In the genomic region with DNA sequence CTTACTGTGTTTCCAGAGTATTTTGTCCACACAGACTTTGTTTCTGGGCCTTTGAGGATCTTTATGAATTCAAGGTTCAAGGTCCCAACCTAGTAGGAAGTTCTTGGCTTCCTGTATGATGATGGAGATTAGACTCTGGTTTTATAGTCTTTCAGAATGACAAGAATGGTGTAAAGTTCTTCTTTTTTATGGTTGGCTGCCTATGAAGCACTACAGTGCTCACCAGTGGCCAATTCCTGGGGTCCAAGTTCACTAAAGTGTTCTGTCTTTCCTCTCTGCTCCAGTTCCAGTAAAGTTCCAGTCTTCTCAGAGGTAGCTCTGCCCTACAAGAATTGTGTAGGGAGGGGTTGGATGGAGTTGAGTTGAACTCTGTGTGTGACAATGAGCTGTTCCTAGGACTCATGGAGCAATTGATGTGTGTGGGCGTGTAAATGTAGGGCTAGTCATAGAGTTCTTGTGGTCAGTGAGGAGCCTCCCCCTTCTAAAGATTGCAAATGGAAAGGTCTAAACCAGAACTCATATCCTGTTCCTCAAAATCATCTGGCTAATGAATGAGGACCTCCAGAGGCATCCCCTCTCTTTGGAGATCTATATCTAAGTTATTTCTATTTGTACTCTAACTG, we compare ENCODE assay signal across 16 mouse cellular contexts. TPM values are rescaled to one million over a fixed set of nuclear protein-coding genes. Genes with fewer than 3 reads are reported as not detected.
DNase-seq lines count a peak whose midpoint lies in the region; ATAC-seq and TF ChIP-seq lines count a peak whose summit lies in the region.
"Had no signal": no experiment of that assay in that cellular context is flagged by ENCODE, and none has a peak within 500 bp of the region (broad histone marks: within the 10 kb centered on the region; RNA-seq: fewer than 3 reads in every experiment).

A gene (minus strand): TSS at position 403 of the 623 bp plus-strand sequence.

- intact Hi-C loops in heart, postnatal 25 days (cut with DNase I), result no loop called here

- no peaks in the 10 kb centered on the region for H3K4me1 ChIP-seq in kidney, embryonic 16.5 days (ENCODE audit: insufficient read depth, low read length)
- H3K4me1 ChIP-seq in bone marrow, adult 2 months (ENCODE audit: control insufficient read depth, insufficient read depth, low read length), result no peaks in the 10 kb centered on the region; the same call in 1 of the 2 replicates
- H3K4me1 ChIP-seq in liver, postnatal 0 days (ENCODE audit: insufficient read depth), result no peaks in the 10 kb centered on the region
- H3K4me1 ChIP-seq: embryonic facial prominence, embryonic 15.5 days; heart, embryonic 12.5 days; hindbrain, embryonic 13.5 days; limb, embryonic 12.5 days; midbrain, embryonic 12.5 days; neural tube, embryonic 12.5 days had no signal

- 0 out of 2 replicates have a peak, but pooled peaks have one; percentile 10 for TF ChIP-seq EP300 in liver, postnatal 0 days (IDR thresholded peaks at IDR 0.05; ENCODE audit: low read depth)

- peak; percentile 23 to 26 for DNase-seq in kidney, postnatal 36 days
- no peak for DNase-seq in liver, postnatal 0 days
- no peak for DNase-seq in heart, adult 11 months
- DNase-seq in cerebellum, adult 9-10 months, result no peak
- no peak for DNase-seq in heart, postnatal 25 days (ENCODE audit: low spot score)
- DNase-seq: cerebellum, postnatal 14 days; right cerebral cortex, postnatal 25 days had no signal

- TF ChIP-seq CTCF in bone marrow, adult 2 months (IDR thresholded peaks at IDR 0.05; ENCODE audit: control insufficient read depth, insufficient read depth, low read length), result no peak
- no peak for TF ChIP-seq CTCF in liver, postnatal 0 days (IDR thresholded peaks at IDR 0.05; ENCODE audit: low read depth)

- ATAC-seq in kidney, embryonic 16.5 days (ENCODE audit: low FRiP score, low TSS enrichment), result no peak
- ATAC-seq in liver, postnatal 0 days, result peak; percentile 52
- peak; percentile 90 for ATAC-seq in neutrophil, adult 5-6 weeks (ENCODE audit: extremely low read depth, insufficient number of reproducible peaks, low FRiP score, poor library complexity, severe bottlenecking)

- no peaks in the 10 kb centered on the region for H3K27me3 ChIP-seq in kidney, embryonic 16.5 days (ENCODE audit: insufficient read depth, low read length)
- no peaks in the 10 kb centered on the region for H3K27me3 ChIP-seq in liver, postnatal 0 days (ENCODE audit: insufficient read depth, low read length)
- H3K27me3 ChIP-seq: embryonic facial prominence, embryonic 15.5 days; heart, embryonic 12.5 days; hindbrain, embryonic 13.5 days; limb, embryonic 12.5 days; midbrain, embryonic 12.5 days; neural tube, embryonic 12.5 days had no signal

- H3K4me3 ChIP-seq in kidney, embryonic 16.5 days (ENCODE audit: low read length), result no peak within 1 kb of the TSS
- peak within 1 kb of the TSS; percentile 50 for H3K4me3 ChIP-seq in bone marrow, adult 2 months (replicated peaks; ENCODE audit: control insufficient read depth, low read depth, low read length)
- peak within 1 kb of the TSS; percentile 23 for H3K4me3 ChIP-seq in liver, postnatal 0 days (ENCODE audit: low read depth, low read length)
- H3K4me3 ChIP-seq: embryonic facial prominence, embryonic 15.5 days; heart, embryonic 12.5 days; hindbrain, embryonic 13.5 days; limb, embryonic 12.5 days; midbrain, embryonic 12.5 days; neural tube, embryonic 12.5 days had no signal

- no peak within 1 kb of the TSS for H3K27ac ChIP-seq in kidney, embryonic 16.5 days (ENCODE audit: low read length)
- H3K27ac ChIP-seq in bone marrow, adult 2 months (ENCODE audit: control insufficient read depth, insufficient read depth, low read depth, low read length, poor library complexity), result peak within 1 kb of the TSS; percentile 79; the same call in 1 of the 2 replicates
- H3K27ac ChIP-seq in liver, postnatal 0 days (ENCODE audit: low read depth), result peak within 1 kb of the TSS; percentile 50; the same call in 1 of the 2 replicates
- H3K27ac ChIP-seq: embryonic facial prominence, embryonic 15.5 days; hindbrain, embryonic 13.5 days; limb, embryonic 12.5 days; midbrain, embryonic 12.5 days; neural tube, embryonic 12.5 days had no signal

- 74% methylated on average over 1 of the region's 1 CpGs for WGBS in kidney, embryonic 16.5 days
- WGBS in bone marrow, adult 2 months, result 38% methylated on average over 1 of the region's 1 CpGs
- 57% methylated on average over 1 of the region's 1 CpGs for WGBS in liver, postnatal 0 days (ENCODE audit: insufficient replicate concordance)

- no peaks in the 10 kb centered on the region for H3K36me3 ChIP-seq in kidney, embryonic 16.5 days (ENCODE audit: insufficient read depth, low read length)
- no peaks in the 10 kb centered on the region for H3K36me3 ChIP-seq in liver, postnatal 0 days (replicated peaks; ENCODE audit: insufficient read depth, low read length)
- H3K36me3 ChIP-seq: embryonic facial prominence, embryonic 15.5 days; heart, embryonic 12.5 days; hindbrain, embryonic 13.5 days; limb, embryonic 12.5 days; midbrain, embryonic 12.5 days; neural tube, embryonic 12.5 days had no signal

- no peaks in the 10 kb centered on the region for H3K9me3 ChIP-seq in kidney, embryonic 16.5 days (ENCODE audit: low read length)
- H3K9me3 ChIP-seq in liver, postnatal 0 days (ENCODE audit: low read length), result no peaks in the 10 kb centered on the region
- H3K9me3 ChIP-seq: embryonic facial prominence, embryonic 15.5 days; heart, embryonic 12.5 days; hindbrain, embryonic 13.5 days; limb, embryonic 12.5 days; midbrain, embryonic 12.5 days; neural tube, embryonic 12.5 days had no signal

- no peak for TF ChIP-seq POLR2A in bone marrow, adult 2 months (IDR thresholded peaks at IDR 0.05; ENCODE audit: borderline replicate concordance, control insufficient read depth, low read depth, low read length)

- H3K9ac ChIP-seq in kidney, embryonic 16.5 days (replicated peaks; ENCODE audit: low read length), result no peak within 1 kb of the TSS
- no peak within 1 kb of the TSS for H3K9ac ChIP-seq in liver, postnatal 0 days (replicated peaks)
- H3K9ac ChIP-seq: embryonic facial prominence, embryonic 15.5 days; heart, embryonic 12.5 days; hindbrain, embryonic 13.5 days; limb, embryonic 12.5 days; midbrain, embryonic 12.5 days; neural tube, embryonic 12.5 days had no signal

- no peak within 1 kb of the TSS for H3K4me2 ChIP-seq in kidney, embryonic 16.5 days (replicated peaks; ENCODE audit: low read depth, low read length)
- no peak within 1 kb of the TSS; the same call in 1 of the 2 replicates for H3K4me2 ChIP-seq in liver, postnatal 0 days (ENCODE audit: low read depth, low read length)
- H3K4me2 ChIP-seq: embryonic facial prominence, embryonic 15.5 days; heart, embryonic 12.5 days; hindbrain, embryonic 13.5 days; limb, embryonic 12.5 days; midbrain, embryonic 12.5 days; neural tube, embryonic 12.5 days had no signal

RNA-seq across cellular contexts. Expression of the gene that starts here (rescaled TPM):
- polyA plus RNA-seq in kidney, embryonic 16.5 days (2015; fragmentation: Nextera tagmentation; extraction: Ambion mirVana), result 2.0 and 2.5 TPM in 2 replicates
- 4.8 and 12.0 TPM in 2 replicates for polyA plus RNA-seq in bone marrow, adult 2 months (2011; ENCODE audit: insufficient read depth, insufficient read length, low replicate concordance, missing spikeins)
- polyA plus RNA-seq in liver, postnatal 0 days (2015; fragmentation: Nextera tagmentation; extraction: Ambion mirVana), result 2.9 and 3.0 TPM in 2 replicates
- total RNA-seq in neutrophil, adult 5-6 weeks (2017), result 360 and 362 TPM in 2 replicates
- total RNA-seq in heart, postnatal 25 days (2021), result 1 to 10 TPM; 1.1 to 1.3 TPM

Comparison
In these comparisons a context has a peak if more than half of its experiments do, and no peak if none do; other contexts are left out.
1. RNA of the gene that starts here (total RNA-seq): 360 to 362 TPM in neutrophil, adult 5-6 weeks; 1.1 to 1.3 TPM in heart, postnatal 25 days; every median in the first group is over 100 times any median in the second.
2. DNase-seq: peak in kidney, postnatal 36 days (2 of 2); none in liver, postnatal 0 days (single experiment), heart, adult 11 months (single experiment), cerebellum, adult 9-10 months (single experiment) and heart, postnatal 25 days (single experiment).